Mouse (Mus musculus) c-Kit-positive CD71-positive TER-119-negative erythroid progenitor cells, embryonic 14.5 days (primary cell): ENCODE measurements around the gene Map3k6.
A peak's percentile ranks its signal among the peaks of the same experiment; 100 is the strongest.

ENCODE experiments used
- DNase-seq: peaks from one replicate; pipeline ENCODE4 v3.0.0-alpha.2; 2013; ENCODE audit warnings: low read depth

Gene Map3k6

DNA sequence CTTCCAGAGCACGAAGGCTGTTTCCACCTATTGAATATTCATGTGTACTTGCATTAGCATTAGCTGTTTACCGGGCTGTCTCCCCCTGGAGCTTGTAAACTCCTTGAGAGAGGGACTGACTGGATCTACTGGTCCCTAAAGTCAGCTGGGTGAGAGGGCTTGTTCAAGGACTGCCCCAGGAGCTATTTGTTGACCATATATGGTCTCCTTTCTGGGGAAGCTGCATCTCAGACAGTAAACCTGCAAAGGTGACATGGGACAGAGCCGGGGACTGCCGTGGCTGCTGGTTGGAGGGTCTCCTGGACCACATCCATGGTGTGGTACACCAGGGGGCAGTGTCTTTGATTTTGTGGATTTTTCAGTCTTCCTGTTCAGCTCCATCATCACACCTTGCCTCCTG, 42.0 kb downstream of the Map3k6 start:
- no peak for DNase-seq

DNA sequence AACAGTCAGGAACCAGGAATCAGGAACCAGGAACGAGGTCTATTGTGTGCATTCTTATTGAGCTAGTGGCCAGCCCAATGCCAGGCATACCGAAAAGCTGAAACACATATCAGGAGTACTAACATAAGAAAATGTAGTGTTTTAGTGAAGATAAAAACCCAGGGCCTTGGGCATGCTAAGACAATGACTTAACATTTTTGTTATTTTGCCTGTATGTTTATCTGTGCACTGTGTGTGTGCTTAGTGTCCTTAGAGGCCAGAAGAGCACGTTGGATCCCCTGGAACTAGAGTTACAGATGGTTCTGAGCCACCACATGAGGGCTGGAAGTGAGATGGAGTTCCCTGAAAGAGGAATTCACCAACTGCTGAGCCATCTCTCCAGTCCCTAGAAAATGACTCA, 44.7 kb downstream of the Map3k6 start:
- DNase-seq: peak; percentile 55

DNA sequence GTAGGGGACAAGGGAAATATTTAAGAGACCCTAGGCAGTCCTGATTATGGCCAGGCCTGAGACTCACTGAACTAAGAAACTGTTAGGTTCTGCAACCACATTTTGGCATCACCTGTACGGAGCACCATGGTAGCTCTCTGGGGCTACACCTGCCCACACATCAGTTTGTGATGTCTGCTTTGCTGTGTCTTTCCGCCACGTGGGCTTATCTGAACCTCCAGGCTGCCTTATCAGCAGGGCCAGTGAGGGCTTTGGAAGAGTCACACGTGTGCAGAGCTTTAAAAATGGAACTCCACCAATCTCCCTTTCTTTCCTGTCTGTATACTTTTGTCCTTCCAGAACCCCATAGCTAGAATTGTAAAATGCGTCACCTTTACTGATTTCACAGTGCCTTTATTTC, 45.3 kb downstream of the Map3k6 start:
- peak; percentile 96 for DNase-seq

DNA sequence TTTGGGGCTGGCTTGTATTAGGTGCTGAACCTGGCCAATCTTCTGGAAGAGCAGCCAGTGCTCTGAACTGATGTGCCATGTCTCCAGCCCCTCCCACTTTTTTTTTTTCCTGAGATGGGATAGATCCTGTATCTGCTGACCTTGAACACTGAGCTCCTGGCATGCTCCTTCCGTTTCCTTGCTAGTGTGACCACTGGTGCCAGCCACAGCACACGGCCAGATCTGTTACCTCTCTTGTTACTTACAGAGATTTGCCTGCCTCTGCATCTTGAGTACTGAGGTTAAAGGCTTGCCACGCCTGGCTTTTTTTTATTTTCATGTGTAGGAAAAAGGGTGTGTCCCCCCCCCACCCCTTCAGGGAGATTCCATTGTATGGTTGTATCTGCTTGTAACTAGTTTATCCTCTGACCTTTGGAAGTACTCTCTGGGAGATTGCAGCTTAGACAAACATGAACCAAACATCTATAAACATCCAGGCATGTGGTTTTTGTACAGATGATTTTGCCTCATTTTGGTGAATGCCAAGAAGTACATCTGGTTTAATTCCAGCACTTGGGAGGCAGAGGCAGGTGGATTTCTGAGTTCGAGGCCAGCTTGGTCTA, 46.0 kb downstream of the Map3k6 start:
- DNase-seq: no peak

DNA sequence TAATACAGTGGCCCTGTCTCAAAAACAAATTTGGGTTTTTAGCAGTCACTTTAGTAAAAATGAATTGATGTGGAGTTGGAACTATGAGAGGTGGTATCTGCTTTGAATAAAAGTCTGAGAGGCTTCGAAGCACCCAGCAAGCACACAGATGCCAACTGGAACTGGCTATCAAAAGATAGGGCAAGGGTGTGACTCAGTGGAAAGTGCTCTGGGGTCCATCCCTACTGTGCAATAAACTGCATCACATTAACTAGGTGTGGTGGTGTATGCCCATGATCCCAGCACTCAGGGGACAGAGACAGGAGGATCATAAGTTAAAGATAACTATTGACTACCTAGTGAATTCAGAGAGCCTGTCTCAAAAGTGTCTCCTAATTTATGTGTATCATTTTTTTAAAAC, 50.6 kb downstream of the Map3k6 start:
- no peak for DNase-seq

DNA sequence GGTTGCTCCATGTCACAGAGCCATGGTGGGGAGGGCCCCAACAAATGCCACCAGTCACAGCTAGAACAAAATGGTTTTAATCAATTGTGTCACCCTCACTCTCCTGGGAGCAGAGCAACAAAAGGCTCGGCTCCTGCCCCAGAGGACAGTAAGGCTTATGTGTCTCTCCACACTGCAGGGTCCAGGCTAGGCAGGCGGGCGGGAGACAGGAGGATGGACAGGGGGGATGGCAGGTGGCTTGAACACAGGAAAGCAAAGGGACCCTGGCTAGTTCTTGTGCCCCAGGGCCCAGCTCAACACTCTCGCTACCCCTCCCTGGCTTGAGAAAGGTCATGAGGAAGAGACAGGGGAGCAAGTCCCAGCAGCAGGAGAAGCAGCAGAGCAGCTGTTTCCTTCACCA, 51.8 kb downstream of the Map3k6 start:
- DNase-seq: no peak

DNA sequence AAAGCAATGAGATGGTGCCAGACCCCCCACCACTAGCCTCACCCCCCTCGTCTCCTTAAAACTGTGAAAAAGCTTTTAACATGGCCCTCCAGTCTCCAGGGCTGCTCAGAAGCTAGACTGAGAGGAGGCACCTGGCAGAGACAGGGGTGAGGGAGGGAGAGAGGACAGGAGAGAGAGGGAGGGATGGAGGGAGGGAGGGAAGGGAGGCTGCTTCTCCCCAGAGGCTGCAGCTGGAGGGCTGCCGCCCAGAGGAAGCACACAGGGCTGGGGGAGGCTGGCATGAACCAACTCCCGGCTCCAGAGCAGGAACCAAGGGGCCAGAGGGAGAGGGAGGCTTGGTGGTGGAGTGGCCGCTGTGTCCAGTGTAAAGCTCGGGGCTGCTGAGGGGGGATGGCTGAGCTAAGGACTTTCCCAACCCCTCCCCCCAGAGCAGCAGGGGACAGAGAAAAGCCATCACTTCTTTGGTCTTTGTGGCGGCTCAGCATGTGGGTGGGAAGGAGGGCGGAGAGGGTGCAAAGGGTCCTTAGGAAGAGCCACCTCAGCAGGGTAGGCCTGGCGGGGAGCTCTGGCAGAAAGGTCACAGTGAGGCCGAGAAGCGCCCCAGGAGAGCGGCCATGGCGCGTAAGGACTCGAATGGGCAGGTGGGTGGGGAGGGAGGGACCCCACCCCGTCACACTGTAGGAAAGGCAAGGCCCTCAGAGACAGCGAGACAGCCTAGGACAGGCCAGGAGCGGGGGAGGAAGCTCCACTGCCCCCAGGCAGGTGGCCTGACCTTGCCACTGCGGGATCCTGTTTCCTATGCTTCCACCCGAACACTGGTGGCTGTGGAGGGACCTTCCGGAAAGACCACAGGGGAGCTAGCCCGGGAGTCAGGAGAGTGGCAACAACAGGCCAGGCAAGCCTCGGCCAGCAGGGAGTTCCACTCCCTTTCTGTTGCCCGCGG, 52.6 kb downstream of the Map3k6 start:
- no peak for DNase-seq

DNA sequence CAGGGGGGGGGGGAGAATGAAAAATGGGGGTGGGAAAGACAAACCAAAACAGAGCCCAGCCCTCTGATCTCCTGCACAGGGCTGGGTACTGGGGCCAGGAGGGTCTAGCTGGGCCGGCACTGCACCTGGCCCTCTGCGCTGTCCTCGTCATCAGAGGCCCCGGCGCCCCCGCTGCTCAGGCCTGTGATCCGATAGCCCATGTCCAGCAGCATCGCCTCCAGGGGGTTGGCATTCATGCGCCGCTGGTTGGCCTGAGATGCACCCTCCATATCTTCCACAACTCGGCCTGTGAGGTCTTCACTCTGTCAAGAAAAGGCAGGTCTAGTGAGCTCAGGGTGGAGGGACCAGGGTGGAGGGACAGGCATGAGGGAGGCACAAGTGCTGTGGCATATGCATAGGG, 53.5 kb downstream of the Map3k6 start:
- no peak for DNase-seq

DNA sequence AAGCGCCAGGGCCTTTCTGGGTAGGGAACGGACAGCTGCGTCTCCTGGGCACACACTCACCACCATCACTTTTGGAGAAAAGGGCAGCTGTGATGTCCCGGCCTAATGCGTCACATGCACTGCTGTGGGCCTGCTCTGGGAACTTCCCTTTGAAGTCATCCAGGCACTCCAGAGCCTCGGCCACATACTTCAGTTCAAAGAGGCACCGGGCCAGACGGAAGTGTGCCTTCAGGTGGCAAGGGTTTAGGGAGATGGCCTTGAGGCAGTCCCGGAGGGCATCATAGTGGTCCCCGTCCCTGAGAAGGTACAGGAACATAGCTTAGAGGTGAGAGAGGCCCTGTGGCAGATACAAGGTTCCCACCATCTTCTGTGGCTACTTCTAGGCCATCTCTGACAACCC, 56.7 kb downstream of the Map3k6 start:
- DNase-seq: no peak

DNA sequence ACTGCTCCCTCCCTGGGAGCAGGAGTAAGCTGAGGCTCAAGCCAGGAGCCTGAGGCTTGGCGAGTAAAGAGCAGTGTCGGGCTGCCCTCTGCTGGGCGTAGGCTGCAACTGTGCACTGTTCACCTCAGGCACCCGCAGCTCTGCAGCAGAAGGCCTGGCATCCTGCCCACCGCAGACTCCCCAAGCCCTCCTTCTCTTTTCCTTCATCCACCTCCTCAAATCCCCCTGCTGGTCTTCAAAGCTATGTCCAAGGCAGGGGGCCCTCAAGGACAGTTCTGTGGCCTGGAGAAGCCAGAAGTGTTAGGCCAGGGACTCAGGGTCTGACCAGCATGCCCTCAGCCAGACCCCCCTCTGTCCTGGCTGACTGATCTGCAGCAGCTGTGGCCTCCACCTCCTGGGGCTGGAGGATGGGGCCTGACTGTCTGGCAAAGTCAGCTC, 57.2 kb downstream of the Map3k6 start:
- DNase-seq: no peak

DNA sequence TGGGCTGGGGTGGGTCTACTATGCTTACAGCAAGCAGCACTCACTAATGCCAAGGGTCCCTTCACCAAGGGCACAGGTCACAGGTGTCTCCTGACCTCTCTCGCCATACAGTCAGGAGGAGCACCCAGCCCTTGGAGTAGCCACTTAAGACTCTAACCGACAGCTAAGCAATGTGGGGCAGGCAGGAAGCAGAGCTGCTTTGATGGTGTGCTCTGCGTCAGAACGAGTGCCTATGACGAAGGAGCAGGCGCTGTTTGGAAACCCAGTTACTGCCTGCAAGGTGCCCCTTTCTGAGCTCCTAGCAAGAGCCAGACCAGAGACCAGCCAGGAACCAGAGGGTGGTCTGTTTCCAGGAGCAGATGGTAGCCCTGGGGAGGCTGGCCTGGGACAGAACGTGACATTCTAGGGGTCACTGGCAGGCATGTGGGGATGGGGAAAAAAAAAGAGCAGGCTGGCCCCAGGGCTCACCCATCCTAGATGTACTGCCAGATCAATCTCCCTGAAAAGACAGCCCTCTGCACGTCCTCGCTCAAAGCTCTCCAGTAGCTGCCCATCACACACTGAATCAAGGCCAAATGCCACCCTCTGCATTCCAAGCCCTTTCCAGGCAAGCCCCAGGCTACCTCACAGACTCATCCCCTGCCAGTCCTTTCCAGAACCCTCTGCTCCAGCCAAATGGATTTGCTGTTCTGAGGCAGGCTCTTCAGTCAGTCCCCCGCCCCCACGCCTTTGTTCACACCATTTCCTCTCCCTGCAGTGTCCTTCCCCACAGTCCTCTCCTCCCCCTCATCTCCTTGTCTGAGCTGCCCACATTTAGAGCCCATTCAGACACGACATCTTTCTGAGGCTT, 58.1 kb downstream of the Map3k6 start:
- no peak for DNase-seq

DNA sequence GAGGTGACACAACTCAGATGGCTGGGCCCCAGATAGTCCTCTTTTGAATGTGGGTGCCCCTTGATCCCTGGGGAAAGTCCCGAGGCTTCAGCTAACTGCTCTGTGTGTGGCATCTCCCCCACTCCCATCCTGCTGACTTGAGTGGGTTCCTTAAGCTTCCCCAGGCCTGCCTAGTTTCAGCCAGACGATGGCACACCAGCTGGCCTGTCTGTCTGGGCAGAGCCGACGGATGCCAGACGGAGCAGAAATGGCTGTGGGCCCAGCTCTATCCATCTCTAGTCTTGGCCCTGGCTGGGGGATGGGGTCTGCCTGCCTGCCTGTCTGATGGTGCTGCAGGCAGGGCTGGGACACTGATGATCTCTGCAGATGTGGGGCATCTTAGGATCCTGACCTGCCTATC, 59.1 kb downstream of the Map3k6 start:
- no peak for DNase-seq

DNA sequence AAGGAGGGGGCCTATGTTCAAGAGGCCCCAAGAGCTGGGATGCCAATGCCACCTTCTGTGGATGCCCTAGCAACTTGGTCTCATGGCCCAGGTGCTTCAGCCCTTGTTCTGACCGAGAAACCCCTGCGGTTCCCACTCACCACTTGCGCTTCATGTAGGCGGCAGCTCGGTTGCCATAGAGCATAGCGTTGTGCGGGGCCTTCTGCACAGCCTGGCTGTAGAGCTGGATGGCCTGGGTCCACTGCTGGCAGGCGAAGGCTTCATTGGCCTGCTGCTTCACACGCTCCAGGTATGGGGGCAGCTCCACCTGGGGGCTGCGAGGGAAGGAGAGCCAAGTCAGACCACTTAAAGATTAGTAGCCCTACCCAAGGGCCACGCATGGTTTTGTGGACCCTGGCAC, 59.8 kb downstream of the Map3k6 start:
- no peak for DNase-seq

DNA sequence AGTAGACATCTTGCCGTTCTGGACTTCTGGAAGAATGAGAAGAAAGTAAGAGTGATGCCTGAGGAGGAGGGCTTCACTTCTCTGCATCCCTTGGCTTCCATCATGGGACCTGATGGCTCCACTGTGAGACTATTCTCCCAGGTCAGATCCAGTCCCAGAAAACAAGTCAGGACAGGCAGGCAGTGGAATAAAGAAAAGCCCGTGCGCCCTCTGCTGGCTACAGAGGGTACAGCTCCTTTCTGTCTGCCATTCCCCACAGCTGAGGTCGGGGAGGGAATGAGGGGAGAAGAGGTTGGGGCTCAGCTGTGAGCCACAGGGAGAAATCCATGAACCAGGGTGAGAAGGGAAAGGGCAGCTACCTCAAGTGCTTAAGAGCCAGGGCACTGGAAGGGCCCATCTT, 61.2 kb downstream of the Map3k6 start:
- no peak for DNase-seq
